ENCODE assay signal across 20 mouse cellular contexts in the genomic region with DNA sequence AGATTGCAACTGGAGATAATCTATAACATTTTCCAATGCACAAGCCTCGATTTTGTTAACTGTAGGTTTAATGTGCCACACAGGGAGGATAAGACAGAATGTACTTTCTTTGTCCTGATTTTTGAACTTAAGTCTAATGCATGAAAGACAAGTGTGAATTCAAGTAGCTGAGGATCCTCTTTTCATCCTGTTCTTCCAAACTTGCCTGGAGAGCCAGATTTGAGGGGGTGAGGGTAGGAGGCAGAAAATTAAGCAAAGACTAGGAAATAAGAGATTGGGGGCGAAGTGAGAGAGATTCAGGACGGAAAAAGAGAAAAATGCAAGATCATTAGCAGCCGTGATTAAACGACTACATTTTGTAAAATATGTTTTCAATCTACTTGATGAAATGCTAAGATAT.
"Had no signal": no experiment of that assay in that cellular context is flagged by ENCODE, and none has a peak within 500 bp of the region (broad histone marks: within the 10 kb centered on the region; RNA-seq: fewer than 3 reads in every experiment).

No protein-coding gene starts in this region.

- H3K4me3 ChIP-seq: intestine, embryonic 15.5 days; kidney, embryonic 15.5 days; limb, embryonic 12.5 days; limb, embryonic 15.5 days; midbrain, embryonic 12.5 days; midbrain, embryonic 15.5 days; neural tube, embryonic 12.5 days; neural tube, embryonic 15.5 days had no signal

- H3K27ac ChIP-seq: intestine, embryonic 15.5 days; kidney, embryonic 15.5 days; limb, embryonic 12.5 days; limb, embryonic 15.5 days; liver, embryonic 14.5 days; macrophage; midbrain, embryonic 12.5 days; midbrain, embryonic 15.5 days; neural tube, embryonic 12.5 days; neural tube, embryonic 15.5 days; stomach, postnatal 0 days had no signal

- DNase-seq: kidney, adult 11 months; kidney, adult 8-10 months; kidney, postnatal 10 days; kidney, postnatal 36 days; layer of hippocampus, postnatal 36 days; left cerebral cortex, postnatal 4 days; liver, postnatal 0 days; lung, embryonic 14.5 days; thymus, postnatal 25 days had no signal
